Mouse (Mus musculus): Measurements from ENCODE around the gene Klhl21. TPM values are rescaled to one million over a fixed set of nuclear protein-coding genes. Genes with fewer than 3 reads are reported as not detected.

Gene Klhl21
- 14.3 and 14.7 TPM in 2 replicates for polyA plus RNA-seq (2015; fragmentation: Nextera tagmentation; extraction: Ambion mirVana)

GRCm38 (mm10) chr4:152008622-152009075 lies at the start of gene Klhl21:
TSS of gene Klhl21 (plus strand) at chr4:152008803.
- H3K4me1 ChIP-seq: peaks cover 39% of the 10 kb centered on the region
- H3K4me2 ChIP-seq (replicated peaks): peak within 1 kb of the TSS; percentile 99
- peak; percentile 90 for ATAC-seq (ENCODE audit: low FRiP score, low read depth)
- WGBS: under 1% methylated on average over 44 of the region's 45 CpGs
- H3K27me3 ChIP-seq: peaks cover 4% of the 10 kb centered on the region
- peak within 1 kb of the TSS; percentile 89 for H3K27ac ChIP-seq
- peaks cover 16% of the 10 kb centered on the region for H3K36me3 ChIP-seq
- H3K4me3 ChIP-seq: peak within 1 kb of the TSS; percentile 84
- peak within 1 kb of the TSS; percentile 83 for H3K9ac ChIP-seq
- H3K9me3 ChIP-seq: no peaks in the 10 kb centered on the region

GRCm38 (mm10) chr4:151959849-151960512 lies 48.6 kb upstream of the Klhl21 start:
- Histone ChIP-seq H3K27me3 (no peaks in the 10 kb centered on the region), H3K4me3 (no peak overlapping the region), H3K27ac (no peak overlapping the region), H3K36me3 (peaks cover 89% of the 10 kb centered on the region), H3K4me2 (replicated peaks) (no peak overlapping the region), H3K4me1 (no peaks in the 10 kb centered on the region), H3K9me3 (no peaks in the 10 kb centered on the region), H3K9ac (no peak overlapping the region)
- no peak for ATAC-seq (ENCODE audit: low FRiP score, low read depth)
- 90% methylated on average over 11 of the region's 11 CpGs for WGBS

GRCm38 (mm10) chr4:151960513-151960854 lies 48.1 kb upstream of the Klhl21 start:
- H3K4me3 ChIP-seq: no peak overlapping the region
- peaks cover 89% of the 10 kb centered on the region for H3K36me3 ChIP-seq
- no peak for ATAC-seq (ENCODE audit: low FRiP score, low read depth)
- no peaks in the 10 kb centered on the region for H3K9me3 ChIP-seq
- H3K4me1 ChIP-seq: no peaks in the 10 kb centered on the region
- no peak overlapping the region for H3K4me2 ChIP-seq (replicated peaks)
- H3K9ac ChIP-seq: 0 out of 2 replicates have a peak overlapping the region, but pooled peaks have one; percentile 9
- WGBS: 92% methylated on average over 3 of the region's 3 CpGs
- no peak overlapping the region for H3K27ac ChIP-seq
- no peaks in the 10 kb centered on the region for H3K27me3 ChIP-seq

- H3K4me3 ChIP-seq: no peak overlapping the region
- no peak overlapping the region for H3K4me2 ChIP-seq (replicated peaks)
- no peak overlapping the region for H3K27ac ChIP-seq
- H3K9ac ChIP-seq: no peak overlapping the region
- no peaks in the 10 kb centered on the region for H3K9me3 ChIP-seq
- H3K4me1 ChIP-seq: no peaks in the 10 kb centered on the region
- H3K27me3 ChIP-seq: no peaks in the 10 kb centered on the region
- ATAC-seq (ENCODE audit: low FRiP score, low read depth): no peak
- H3K36me3 ChIP-seq: peaks cover 80% of the 10 kb centered on the region
- 88% methylated on average over 3 of the region's 3 CpGs for WGBS
Observed at GRCm38 (mm10) chr4:151962817-151963216, 45.8 kb upstream of the Klhl21 start.

- H3K4me1 ChIP-seq: no peaks in the 10 kb centered on the region
- no peak overlapping the region for H3K4me3 ChIP-seq
- peaks cover 70% of the 10 kb centered on the region for H3K36me3 ChIP-seq
- no peaks in the 10 kb centered on the region for H3K9me3 ChIP-seq
- no peaks in the 10 kb centered on the region for H3K27me3 ChIP-seq
- no peak overlapping the region for H3K9ac ChIP-seq
- 94% methylated on average over 26 of the region's 26 CpGs for WGBS
- H3K4me2 ChIP-seq (replicated peaks): no peak overlapping the region
- ATAC-seq (ENCODE audit: low FRiP score, low read depth): no peak
- H3K27ac ChIP-seq: no peak overlapping the region
Observed at GRCm38 (mm10) chr4:151968204-151968921, 40.2 kb upstream of the Klhl21 start.

- Histone ChIP-seq H3K9me3 (peaks cover 5% of the 10 kb centered on the region; the same call in 1 of the 2 replicates), H3K27me3 (no peaks in the 10 kb centered on the region), H3K4me1 (no peaks in the 10 kb centered on the region), H3K4me2 (replicated peaks) (no peak overlapping the region), H3K27ac (no peak overlapping the region), H3K9ac (no peak overlapping the region), H3K36me3 (peaks cover 78% of the 10 kb centered on the region), H3K4me3 (no peak overlapping the region)
- WGBS: 69% methylated on average over 10 of the region's 10 CpGs
- no peak for ATAC-seq (ENCODE audit: low FRiP score, low read depth)
Observed at GRCm38 (mm10) chr4:151972221-151972967, 36.2 kb upstream of the Klhl21 start.

- Histone ChIP-seq H3K27me3 (no peaks in the 10 kb centered on the region), H3K4me1 (no peaks in the 10 kb centered on the region), H3K9ac (no peak overlapping the region), H3K4me3 (no peak overlapping the region), H3K36me3 (peaks cover 77% of the 10 kb centered on the region), H3K9me3 (peaks cover 5% of the 10 kb centered on the region; the same call in 1 of the 2 replicates), H3K4me2 (replicated peaks) (no peak overlapping the region), H3K27ac (no peak overlapping the region)
- 95% methylated on average over 3 of the region's 3 CpGs for WGBS
- no peak for ATAC-seq (ENCODE audit: low FRiP score, low read depth)
Observed at GRCm38 (mm10) chr4:151975441-151975840, 33.2 kb upstream of the Klhl21 start.

- Histone ChIP-seq H3K4me3 (no peak overlapping the region), H3K4me1 (no peaks in the 10 kb centered on the region), H3K36me3 (peaks cover 83% of the 10 kb centered on the region), H3K27me3 (no peaks in the 10 kb centered on the region), H3K9ac (no peak overlapping the region), H3K9me3 (peaks cover 5% of the 10 kb centered on the region; the same call in 1 of the 2 replicates), H3K27ac (no peak overlapping the region), H3K4me2 (replicated peaks) (no peak overlapping the region)
- ATAC-seq (ENCODE audit: low FRiP score, low read depth): no peak
- 43% methylated on average over 10 of the region's 10 CpGs for WGBS
Observed at GRCm38 (mm10) chr4:151977748-151978147, 30.9 kb upstream of the Klhl21 start.

- Histone ChIP-seq H3K27ac (no peak overlapping the region), H3K4me1 (0 out of 2 replicates have a peak, but pooled peaks cover under 1% of the 10 kb centered on the region), H3K36me3 (peaks cover 78% of the 10 kb centered on the region), H3K9ac (no peak overlapping the region), H3K4me3 (no peak overlapping the region), H3K4me2 (replicated peaks) (no peak overlapping the region), H3K27me3 (no peaks in the 10 kb centered on the region), H3K9me3 (no peaks in the 10 kb centered on the region)
- no peak for ATAC-seq (ENCODE audit: low FRiP score, low read depth)
- WGBS: 85% methylated on average over 8 of the region's 8 CpGs
Observed at GRCm38 (mm10) chr4:151980699-151981098, 27.9 kb upstream of the Klhl21 start.

- no peak overlapping the region for H3K27ac ChIP-seq
- no peaks in the 10 kb centered on the region for H3K27me3 ChIP-seq
- H3K4me2 ChIP-seq (replicated peaks): no peak overlapping the region
- 12% methylated on average over 5 of the region's 5 CpGs for WGBS
- H3K4me3 ChIP-seq: no peak overlapping the region
- peaks cover 7% of the 10 kb centered on the region; the same call in 1 of the 2 replicates for H3K4me1 ChIP-seq
- no peaks in the 10 kb centered on the region for H3K9me3 ChIP-seq
- H3K9ac ChIP-seq: no peak overlapping the region
- H3K36me3 ChIP-seq: peaks cover 77% of the 10 kb centered on the region
- ATAC-seq (ENCODE audit: low FRiP score, low read depth): peak; percentile 59
Observed at GRCm38 (mm10) chr4:151981363-151981762, 27.2 kb upstream of the Klhl21 start.

- Histone ChIP-seq H3K9me3 (no peaks in the 10 kb centered on the region), H3K4me2 (replicated peaks) (0 out of 2 replicates have a peak overlapping the region, but pooled peaks have one; percentile 19), H3K4me1 (peaks cover 23% of the 10 kb centered on the region), H3K36me3 (peaks cover 67% of the 10 kb centered on the region), H3K4me3 (peak overlapping the region; percentile 11; the same call in 1 of the 2 replicates), H3K27me3 (no peaks in the 10 kb centered on the region), H3K27ac (peak overlapping the region; percentile 22; the same call in 1 of the 2 replicates), H3K9ac (no peak overlapping the region)
- WGBS: 60% methylated on average over 17 of the region's 17 CpGs
- no peak for ATAC-seq (ENCODE audit: low FRiP score, low read depth)
Observed at GRCm38 (mm10) chr4:151983043-151983442, 25.6 kb upstream of the Klhl21 start.

GRCm38 (mm10) chr4:151983560-151983959 lies 25.0 kb upstream of the Klhl21 start:
- ATAC-seq (ENCODE audit: low FRiP score, low read depth): peak; percentile 51
- Histone ChIP-seq H3K27ac (no peak overlapping the region), H3K4me1 (peaks cover 24% of the 10 kb centered on the region), H3K27me3 (no peaks in the 10 kb centered on the region), H3K4me2 (replicated peaks) (no peak overlapping the region), H3K9ac (no peak overlapping the region), H3K4me3 (peak overlapping the region; percentile 11; the same call in 1 of the 2 replicates), H3K9me3 (no peaks in the 10 kb centered on the region), H3K36me3 (peaks cover 64% of the 10 kb centered on the region)
- 31% methylated on average over 8 of the region's 9 CpGs for WGBS

All from limb, embryonic 13.5 days (tissue).